8 mouse cellular contexts compared by ENCODE assay signal in genomic region chr5:137122686-137123193, GRCm38 (mm10). TPM values are rescaled to one million over a fixed set of nuclear protein-coding genes. Genes with fewer than 3 reads are reported as not detected.
DNase-seq lines count a peak whose midpoint lies in the region; ATAC-seq lines count a peak whose summit lies in the region.

No protein-coding gene starts in this region.

- DNase-seq in NIH3T3 (ENCODE audit: low read depth): peak; percentile 82
- DNase-seq in cerebellum, adult 8-10 months: peak; percentile 64
- peak; percentile 87 for DNase-seq in hindbrain, embryonic 11.5 days (ENCODE audit: low spot score)
- peak; percentile 44 for DNase-seq in layer of hippocampus, adult 9-10 months (ENCODE audit: low spot score)
- peak; percentile 86 for DNase-seq in lung, postnatal 14 days
- DNase-seq in retina, embryonic 14.5 days (ENCODE audit: low spot score): peak; percentile 87
- peak; percentile 60 to 83 for DNase-seq in urinary bladder, postnatal 4 days (ENCODE audit: low spot score in 2 of 2)

- no peak overlapping the region for H3K4me3 ChIP-seq in hindbrain, embryonic 11.5 days (ENCODE audit: low read depth, low read length)

- no peak overlapping the region for H3K9ac ChIP-seq in hindbrain, embryonic 11.5 days (ENCODE audit: low read depth, low read length)

- 12% methylated on average over 14 of the region's 14 CpGs for WGBS in hindbrain, embryonic 11.5 days

- no peaks in the 10 kb centered on the region for H3K27me3 ChIP-seq in hindbrain, embryonic 11.5 days (ENCODE audit: control insufficient read depth, insufficient read depth, low read length)

- ATAC-seq in frontal cortex, adult (ENCODE audit: low TSS enrichment): peak; percentile 78
- peak; percentile 86 for ATAC-seq in hindbrain, embryonic 11.5 days (ENCODE audit: low FRiP score)

- no peaks in the 10 kb centered on the region for H3K9me3 ChIP-seq in hindbrain, embryonic 11.5 days (ENCODE audit: control insufficient read depth, low read length)

- H3K36me3 ChIP-seq in hindbrain, embryonic 11.5 days (ENCODE audit: control insufficient read depth, insufficient read depth, low read length): no peaks in the 10 kb centered on the region

- no peaks in the 10 kb centered on the region for H3K4me1 ChIP-seq in hindbrain, embryonic 11.5 days (replicated peaks; ENCODE audit: control insufficient read depth, insufficient read depth, low read length)

- no peak overlapping the region for H3K27ac ChIP-seq in hindbrain, embryonic 11.5 days (ENCODE audit: low read depth, low read length)

- H3K4me2 ChIP-seq in hindbrain, embryonic 11.5 days (replicated peaks; ENCODE audit: low read depth, low read length): 0 out of 2 replicates have a peak overlapping the region, but pooled peaks have one; percentile 5

RNA-seq across cellular contexts. Expression of gene Trim56, which starts 6.7 kb away (rescaled TPM):
- polyA plus RNA-seq in hindbrain, embryonic 11.5 days (2014; fragmentation: Nextera tagmentation; extraction: Ambion mirVana): 5.5 and 7.1 TPM in 2 replicates

RNA-seq across cellular contexts. Expression of gene Muc3, which starts 26.4 kb away (rescaled TPM):
- polyA plus RNA-seq in hindbrain, embryonic 11.5 days (2014; fragmentation: Nextera tagmentation; extraction: Ambion mirVana): not detected in 2 replicates

RNA-seq across cellular contexts. Expression of gene Serpine1, which starts 50.7 kb away (rescaled TPM):
- 0.27 and 0.37 TPM in 2 replicates for polyA plus RNA-seq in hindbrain, embryonic 11.5 days (2014; fragmentation: Nextera tagmentation; extraction: Ambion mirVana)
